Mouse (Mus musculus): ENCODE results near the gene Rps15.

- TF ChIP-seq CTCF (IDR thresholded peaks at IDR 0.05; ENCODE audit: low read depth, low read length) (no peak), EP300 (IDR thresholded peaks at IDR 0.05; ENCODE audit: insufficient read depth, low read depth, low read length) (no peak)
Measured at GRCm38 (mm10) chr10:80311560-80311959, 19.3 kb downstream of the Rps15 start.
